Mouse (Mus musculus): ENCODE measurements around the gene Bfsp2.

GRCm38 (mm10) chr9:103384141-103384796, 96.0 kb downstream of the Bfsp2 start:
- no peak for TF ChIP-seq POLR2A (IDR thresholded peaks at IDR 0.05; ENCODE audit: borderline replicate concordance, low read depth, low read length)
- TF ChIP-seq CTCF (IDR thresholded peaks at IDR 0.05; ENCODE audit: low read depth, low read length) = no peak

All from bone marrow macrophage, adult 2 months (primary cell).